Mouse (Mus musculus) spleen, postnatal 4 days (tissue): Measurements from ENCODE around the gene Gm28047.

Source experiments
- DNase-seq, 2 experiments: peaks; one replicate each; pipeline ENCODE4 v3.0.0; 2022; ENCODE audit warnings: low spot score in 2 of 2

Gene Gm28047

DNA sequence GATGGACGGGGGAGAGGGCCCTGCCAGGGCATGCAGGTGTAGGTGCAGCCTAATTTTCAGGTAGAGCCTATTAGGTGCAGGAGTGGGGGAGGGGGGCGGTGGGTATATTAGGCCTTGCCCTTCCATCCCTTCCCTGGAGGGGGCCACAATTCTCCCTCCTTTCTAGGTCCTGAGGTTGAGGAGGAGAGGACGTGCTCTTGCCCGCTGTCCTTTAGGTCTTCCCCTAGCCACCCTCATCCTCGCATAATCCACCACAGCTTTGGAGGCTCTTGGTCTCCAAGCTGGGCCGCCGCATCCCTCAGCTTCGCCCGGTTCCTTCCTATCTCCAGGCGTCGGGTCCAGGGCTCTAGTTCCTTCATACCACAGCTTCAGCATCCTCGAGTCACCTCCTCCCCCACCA, 108.6 kb downstream of the Gm28047 start:
- no peak for DNase-seq

DNA sequence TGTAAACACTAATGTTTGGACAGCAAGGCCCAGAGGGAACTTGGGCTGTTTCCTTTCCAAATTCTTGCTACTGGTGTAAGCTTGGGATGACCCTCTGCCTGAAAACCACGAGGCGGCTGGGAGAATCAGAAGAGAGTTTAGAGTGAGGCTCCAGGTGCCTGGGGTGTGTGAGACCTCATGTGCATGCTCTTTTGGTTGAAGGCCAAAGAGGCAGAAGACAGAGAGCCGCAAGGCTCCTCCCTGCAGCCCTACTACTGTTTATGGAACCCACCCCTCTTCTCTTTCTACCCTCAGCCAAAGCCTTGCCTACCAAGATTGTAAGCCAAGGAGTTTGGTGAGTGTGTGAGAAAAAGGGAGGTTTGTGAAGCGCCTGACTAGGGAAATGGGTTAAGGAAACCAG, 109.1 kb downstream of the Gm28047 start:
- DNase-seq: peak in 1 of 2 experiments; percentile 57

- no peak for DNase-seq
These were observed 109.6 kb downstream of the Gm28047 start for GRCm38 (mm10) chr15:102515261-102515660.

DNA sequence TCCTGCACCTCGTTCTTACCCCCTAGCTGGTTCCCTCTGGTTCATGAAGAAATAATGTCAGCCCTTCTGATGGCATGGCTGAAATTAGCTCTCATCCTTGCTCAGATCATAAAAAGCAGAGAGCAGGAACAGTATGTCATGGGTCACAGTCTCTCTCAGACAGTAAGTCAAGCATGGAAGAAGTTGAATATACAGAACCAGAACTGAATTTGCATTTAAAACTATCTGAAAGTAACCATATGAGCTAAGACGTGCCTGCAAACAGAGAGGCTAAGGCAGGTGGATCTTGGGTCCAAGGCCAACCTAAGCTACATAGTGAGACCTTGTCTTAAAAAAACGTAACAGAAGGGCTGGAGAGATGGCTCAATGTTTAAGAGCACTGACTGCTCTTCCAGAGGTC, 111.9 kb downstream of the Gm28047 start:
- no peak for DNase-seq

GRCm38 (mm10) chr15:102512471-102512870, 112.4 kb downstream of the Gm28047 start:
- DNase-seq: no peak

DNA sequence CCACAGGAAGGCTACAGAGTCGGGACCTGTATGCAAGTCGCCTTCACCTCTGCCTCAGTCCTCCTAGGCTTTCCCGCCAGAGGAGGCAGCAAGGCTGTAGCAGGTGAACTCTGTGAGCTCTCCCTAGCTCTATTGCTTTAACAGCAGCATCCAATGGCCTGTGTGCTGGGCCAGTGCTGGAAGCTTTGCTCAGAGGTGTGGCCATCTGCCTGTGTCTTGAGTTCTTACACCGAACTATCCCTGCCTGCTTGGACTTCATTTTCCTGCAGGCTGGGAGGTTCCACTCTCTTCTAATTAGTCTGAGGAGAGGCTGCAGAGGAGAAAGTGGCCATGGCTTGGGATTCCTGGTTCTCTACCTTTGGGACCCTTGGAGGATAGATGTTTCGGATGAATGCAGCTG, 112.9 kb downstream of the Gm28047 start:
- peak in 1 of 2 experiments; percentile 53 for DNase-seq

GRCm38 (mm10) chr15:102511285-102511833, 113.5 kb downstream of the Gm28047 start:
- peak in 1 of 2 experiments; percentile 55 for DNase-seq

- DNase-seq: peak; percentile 69 to 83
These were observed 114.1 kb downstream of the Gm28047 start for GRCm38 (mm10) chr15:102510590-102511284.

- peak in 1 of 2 experiments; percentile 57 for DNase-seq
These were observed 114.8 kb downstream of the Gm28047 start for GRCm38 (mm10) chr15:102510110-102510509.

- no peak for DNase-seq
These were observed 116.5 kb downstream of the Gm28047 start for GRCm38 (mm10) chr15:102508336-102508735.

GRCm38 (mm10) chr15:102507561-102507960, 117.3 kb downstream of the Gm28047 start:
- no peak for DNase-seq

- DNase-seq: no peak
These were observed 118.0 kb downstream of the Gm28047 start for GRCm38 (mm10) chr15:102506864-102507263.

DNA sequence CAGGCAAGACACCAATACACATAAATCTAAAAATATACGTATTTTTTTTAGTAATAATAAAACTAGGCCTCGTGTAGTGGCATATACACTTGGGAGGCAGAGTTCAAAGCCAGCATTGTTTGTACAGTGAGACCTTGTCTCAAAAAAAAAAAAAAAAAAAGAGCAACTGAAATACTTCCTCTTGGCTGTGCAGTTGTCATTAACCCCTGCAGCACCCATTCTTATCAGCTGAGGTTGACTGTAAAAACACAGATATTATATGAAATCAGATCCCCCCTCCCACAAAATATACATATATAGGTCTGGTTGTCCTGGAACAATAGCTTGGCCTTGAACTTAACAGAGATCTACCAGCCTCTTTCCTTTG, 118.4 kb downstream of the Gm28047 start:
- no peak for DNase-seq

DNA sequence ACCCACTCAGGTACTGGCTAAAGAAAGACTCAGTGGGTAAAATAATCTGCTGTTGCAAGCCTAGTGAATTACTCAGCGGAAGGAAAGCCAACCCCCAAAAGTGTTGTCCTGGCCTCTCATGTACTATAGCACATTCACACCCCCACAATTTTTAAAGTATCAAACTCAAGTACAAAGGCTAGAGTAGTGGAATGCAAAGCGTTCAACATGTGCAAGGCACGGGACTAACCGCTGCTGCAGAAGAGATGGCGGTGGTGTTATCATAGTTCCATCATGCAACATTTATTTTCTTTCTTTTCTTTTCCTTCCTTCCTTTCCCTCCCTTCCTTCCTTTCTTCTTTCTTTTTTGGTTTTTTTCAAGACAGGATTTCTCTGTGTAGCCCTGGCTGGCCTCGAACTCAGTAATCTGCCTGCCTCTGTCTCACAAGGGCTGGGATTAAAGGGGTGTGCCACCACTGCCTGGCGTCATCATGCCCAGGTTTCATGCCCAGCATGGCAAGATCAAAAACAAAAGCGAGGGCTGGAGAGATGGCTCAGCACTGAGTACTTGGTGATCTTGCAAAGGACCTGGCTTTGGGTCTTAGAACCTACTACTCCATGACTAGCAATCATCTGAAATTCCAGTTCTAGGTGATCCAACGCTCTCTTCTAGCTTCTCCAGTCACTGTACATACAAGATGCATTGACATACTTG, 119.0 kb downstream of the Gm28047 start:
- DNase-seq: no peak

DNA sequence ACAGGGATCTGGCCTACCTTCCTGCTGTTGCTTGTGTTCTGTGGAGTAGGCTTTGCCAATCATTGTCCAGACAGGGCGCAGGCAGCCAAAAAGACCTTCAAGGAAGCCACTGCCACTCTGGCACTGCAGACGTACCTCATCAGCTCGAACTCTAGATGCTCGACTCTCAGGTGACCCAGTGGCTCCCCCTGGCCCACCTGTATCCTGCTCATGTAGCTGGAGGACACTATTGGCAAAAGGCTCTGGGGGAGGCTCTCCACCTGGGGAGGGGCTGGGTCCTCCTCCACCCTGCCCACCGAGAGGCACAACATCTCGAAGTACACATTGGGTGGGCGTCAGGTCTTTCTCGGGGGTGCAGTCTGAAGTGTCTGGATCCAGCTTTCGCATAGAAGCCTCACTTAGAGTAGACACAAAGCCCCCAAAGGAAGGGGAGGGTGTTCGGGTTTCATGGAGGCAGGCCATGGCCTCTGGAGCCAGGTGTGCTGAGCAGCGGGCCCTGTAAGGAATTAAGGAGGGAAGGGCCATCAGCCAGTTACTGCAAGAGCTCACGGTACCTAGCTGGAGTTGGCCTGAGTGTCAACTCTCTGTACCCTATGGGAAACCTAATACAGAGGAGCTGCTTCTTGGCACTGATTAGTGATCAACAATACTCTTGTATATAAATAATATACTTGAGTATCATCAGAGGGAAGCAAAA, 119.6 kb downstream of the Gm28047 start:
- peak in 1 of 2 experiments; percentile 59 for DNase-seq

DNA sequence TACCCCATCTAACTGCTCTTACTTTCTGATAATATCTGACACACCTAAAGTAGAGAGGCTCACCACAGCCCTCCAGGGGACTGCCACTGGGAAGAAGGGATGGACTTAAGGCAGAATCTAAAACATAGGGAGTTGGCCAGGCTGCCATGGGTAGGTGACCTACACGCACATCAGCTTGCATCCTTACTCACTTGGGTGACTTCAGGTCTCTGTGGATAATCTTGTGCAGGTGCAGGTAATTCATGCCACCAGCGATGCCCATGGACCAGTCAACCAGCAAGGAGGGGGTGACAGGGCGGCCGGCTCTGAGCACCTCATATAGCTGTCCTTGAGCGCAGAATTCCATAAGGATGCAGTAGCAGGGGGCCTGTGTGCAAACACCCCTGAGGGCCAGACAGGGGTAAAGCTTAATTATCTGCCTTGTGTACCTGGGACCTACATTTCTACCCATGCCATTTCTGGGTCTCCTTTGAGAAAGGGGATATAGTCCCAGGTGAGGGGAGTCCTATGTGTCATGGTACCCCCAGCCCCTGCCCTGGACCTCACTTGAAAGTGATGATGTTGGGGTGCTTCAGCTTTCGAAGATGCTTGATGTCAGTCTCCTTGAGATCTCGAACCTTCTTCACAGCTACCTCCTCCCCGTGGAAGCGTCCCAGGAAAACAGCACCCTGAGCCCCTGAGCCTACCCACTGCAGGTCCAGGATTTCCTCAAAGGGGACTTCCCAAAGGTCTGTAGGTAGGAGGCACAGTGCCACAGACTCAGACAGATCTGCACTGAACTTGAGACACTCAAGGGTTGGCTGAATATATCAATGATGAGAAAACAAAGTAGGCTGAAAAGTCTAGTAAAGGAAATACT, 120.7 kb downstream of the Gm28047 start:
- DNase-seq: peak in 1 of 2 experiments; percentile 44

DNA sequence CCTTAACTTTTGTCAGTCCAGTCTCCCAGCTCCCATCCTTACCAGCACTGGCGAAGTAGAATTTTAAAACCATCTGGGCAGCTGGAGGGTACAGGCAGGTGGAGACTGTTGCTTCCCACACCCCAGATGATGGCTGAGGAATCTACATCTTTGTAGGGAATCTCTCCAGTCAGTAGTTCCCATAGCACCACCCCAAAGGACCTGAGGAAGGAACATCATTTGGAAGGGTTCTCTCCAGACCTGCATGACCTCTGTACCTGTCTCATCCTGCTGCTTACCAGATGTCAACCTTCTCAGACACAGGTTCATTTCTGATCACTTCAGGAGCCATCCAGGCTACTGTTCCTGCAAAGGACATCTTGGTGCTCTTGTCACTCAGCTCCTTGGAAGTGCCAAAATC, 121.4 kb downstream of the Gm28047 start, which contains the start of gene Gm10337:
Gene Gm10337, plus strand, starts transcription at position 276 of the 400 bp plus-strand sequence.
- DNase-seq: peak in 1 of 2 experiments; percentile 51

DNA sequence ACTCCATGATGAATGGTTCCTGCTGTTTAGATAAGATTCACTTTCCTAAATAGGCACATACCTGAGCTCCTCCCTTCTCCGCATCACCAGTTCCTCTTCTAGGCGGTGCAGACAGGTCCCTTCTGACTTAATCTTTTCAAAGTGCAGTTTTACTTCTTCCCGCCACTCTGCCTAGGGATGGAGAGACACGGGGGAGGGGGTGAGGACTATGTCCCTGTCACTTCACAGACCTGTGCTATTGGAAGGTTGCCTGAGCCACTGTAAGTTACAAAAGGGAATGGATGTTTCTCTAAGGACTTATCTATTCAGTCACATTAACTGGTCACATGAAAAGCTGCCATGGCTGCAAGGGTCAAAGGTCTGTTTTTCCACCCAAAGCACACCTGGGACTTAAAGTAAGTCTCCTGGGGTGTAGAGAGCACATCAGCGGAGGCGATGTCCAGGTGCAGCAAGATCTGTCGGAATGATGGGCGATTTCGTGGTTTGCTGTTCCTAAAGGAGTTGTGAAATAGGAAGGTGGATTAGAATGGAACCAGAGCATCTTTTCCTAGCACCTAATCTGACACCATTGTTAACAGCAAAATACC, 122.5 kb downstream of the Gm28047 start:
- no peak for DNase-seq

GRCm38 (mm10) chr15:102501084-102501814, 123.6 kb downstream of the Gm28047 start:
- DNase-seq: peak in 1 of 2 experiments; percentile 61

DNA sequence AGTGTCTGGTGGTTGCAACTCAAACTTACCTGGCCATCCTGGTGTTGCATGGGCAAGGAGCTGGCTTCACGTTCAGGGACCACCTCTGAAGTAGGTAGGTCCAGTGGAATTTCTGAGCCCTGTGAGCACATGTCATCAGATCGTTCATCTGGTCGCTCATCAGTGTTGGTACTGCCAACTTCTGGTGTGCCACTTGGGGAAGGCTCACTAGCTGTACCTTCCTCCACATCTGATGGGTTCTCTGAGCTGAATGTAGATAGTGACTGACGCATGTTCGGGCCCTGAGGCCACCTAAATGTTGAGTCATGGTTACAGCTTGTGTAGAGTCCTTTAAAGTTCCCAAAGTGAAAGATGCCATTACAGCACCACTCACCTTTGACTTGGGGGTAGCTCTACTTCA, 124.4 kb downstream of the Gm28047 start:
- no peak for DNase-seq
